8 mouse cellular contexts compared by ENCODE assay signal in genomic region chr10:80985241-80985969, GRCm38 (mm10). TPM values are rescaled to one million over a fixed set of nuclear protein-coding genes. Genes with fewer than 3 reads are reported as not detected.
DNase-seq lines count a peak whose midpoint lies in the region; ATAC-seq and TF ChIP-seq lines count a peak whose summit lies in the region.

No protein-coding gene starts in this region.

- peak overlapping the region; percentile 76 for H3K9ac ChIP-seq in heart, embryonic 13.5 days

- no peak for TF ChIP-seq POLR2A in spleen, adult 2 months (IDR thresholded peaks at IDR 0.05; ENCODE audit: low read depth, low read length)

- peak overlapping the region; percentile 79 for H3K4me2 ChIP-seq in heart, embryonic 13.5 days

- peak overlapping the region; percentile 78 for H3K4me3 ChIP-seq in spleen, adult 2 months (ENCODE audit: extremely low read depth, insufficient read depth, insufficient read length)
- H3K4me3 ChIP-seq in heart, embryonic 13.5 days: peak overlapping the region; percentile 46
- H3K4me3 ChIP-seq in midbrain, embryonic 10.5 days: peak overlapping the region; percentile 29

- no peaks in the 10 kb centered on the region for H3K9me3 ChIP-seq in heart, embryonic 13.5 days
- no peaks in the 10 kb centered on the region for H3K9me3 ChIP-seq in midbrain, embryonic 10.5 days (replicated peaks)

- H3K36me3 ChIP-seq in spleen, adult 2 months (ENCODE audit: control insufficient read depth, insufficient read depth, low read length): no peaks in the 10 kb centered on the region
- H3K36me3 ChIP-seq in heart, embryonic 13.5 days: no peaks in the 10 kb centered on the region
- no peaks in the 10 kb centered on the region for H3K36me3 ChIP-seq in midbrain, embryonic 10.5 days

- H3K27me3 ChIP-seq in spleen, adult 2 months (ENCODE audit: control insufficient read depth, insufficient read depth, low read length): no peaks in the 10 kb centered on the region
- peaks cover 41% of the 10 kb centered on the region for H3K27me3 ChIP-seq in heart, embryonic 13.5 days (replicated peaks)
- peaks cover 70% of the 10 kb centered on the region for H3K27me3 ChIP-seq in midbrain, embryonic 10.5 days (ENCODE audit: low read depth, poor library complexity, severe bottlenecking)

- no peak for TF ChIP-seq CTCF in spleen, adult 2 months (IDR thresholded peaks at IDR 0.05; ENCODE audit: extremely low read depth, insufficient read depth, insufficient read length, insufficient replicate concordance)

- H3K27ac ChIP-seq in spleen, adult 2 months (ENCODE audit: insufficient read depth, low read length): peak overlapping the region; percentile 70
- H3K27ac ChIP-seq in heart, embryonic 13.5 days (replicated peaks): no peak overlapping the region
- no peak overlapping the region for H3K27ac ChIP-seq in midbrain, embryonic 10.5 days (replicated peaks)

- peaks cover 27% of the 10 kb centered on the region; the same call in 1 of the 2 replicates for H3K4me1 ChIP-seq in spleen, adult 2 months (ENCODE audit: control insufficient read depth, insufficient read depth, insufficient read length)
- H3K4me1 ChIP-seq in heart, embryonic 13.5 days: peaks cover 24% of the 10 kb centered on the region
- H3K4me1 ChIP-seq in midbrain, embryonic 10.5 days: peaks cover 14% of the 10 kb centered on the region

- peak in 1 of 2 experiments; percentile 28 for DNase-seq in spleen, adult 2 months (ENCODE audit: low read depth in 1 of 2, low spot score in 2 of 2)
- DNase-seq in spleen, adult 12 weeks (ENCODE audit: low spot score): no peak
- DNase-seq in cerebellum, adult 8-10 months: peak; percentile 61
- peak; percentile 40 to 59 for DNase-seq in kidney, postnatal 4 days
- DNase-seq in midbrain, embryonic 10.5 days (ENCODE audit: low spot score): no peak
- peak; percentile 56 for DNase-seq in urinary bladder, postnatal 14 days (ENCODE audit: low spot score)
- no peak for DNase-seq in spleen, postnatal 10 days (ENCODE audit: low spot score in 2 of 2)

- no peak for ATAC-seq in heart, embryonic 13.5 days (ENCODE audit: extremely low read depth, insufficient number of reproducible peaks, low FRiP score, low TSS enrichment)

- 4% methylated on average over 37 of the region's 37 CpGs for WGBS in spleen, adult 2 months
- 10% methylated on average over 36 of the region's 37 CpGs for WGBS in heart, embryonic 13.5 days
- 11% methylated on average over 37 of the region's 37 CpGs for WGBS in midbrain, embryonic 10.5 days

RNA-seq across cellular contexts. Expression of gene Gng7, which starts 29.3 kb away (rescaled TPM):
- 0.75 and 0.91 TPM in 2 replicates for polyA plus RNA-seq in spleen, adult 2 months (2012; rRNA removed)
- polyA plus RNA-seq in heart, embryonic 13.5 days (2015; fragmentation: Nextera tagmentation; extraction: Ambion mirVana): 1.4 TPM in 2 replicates
- 6.0 and 8.4 TPM in 2 replicates for polyA plus RNA-seq in midbrain, embryonic 10.5 days (2016; fragmentation: Nextera tagmentation; extraction: Ambion mirVana)

RNA-seq across cellular contexts. Expression of gene Diras1, which starts 40.1 kb away (rescaled TPM):
- 0.04 TPM in 1 of 2 replicates, not detected in the other for polyA plus RNA-seq in spleen, adult 2 months (2012; rRNA removed)
- polyA plus RNA-seq in heart, embryonic 13.5 days (2015; fragmentation: Nextera tagmentation; extraction: Ambion mirVana): 0.06 and 0.07 TPM in 2 replicates
- 3.0 and 6.4 TPM in 2 replicates for polyA plus RNA-seq in midbrain, embryonic 10.5 days (2016; fragmentation: Nextera tagmentation; extraction: Ambion mirVana)

RNA-seq across cellular contexts. Expression of gene Slc39a3, which starts 51.8 kb away (rescaled TPM):
- polyA plus RNA-seq in spleen, adult 2 months (2012; rRNA removed): 22.3 and 26.0 TPM in 2 replicates
- 8.0 and 8.2 TPM in 2 replicates for polyA plus RNA-seq in heart, embryonic 13.5 days (2015; fragmentation: Nextera tagmentation; extraction: Ambion mirVana)
- 17.4 and 26.6 TPM in 2 replicates for polyA plus RNA-seq in midbrain, embryonic 10.5 days (2016; fragmentation: Nextera tagmentation; extraction: Ambion mirVana)

RNA-seq across cellular contexts. Expression of gene Gadd45b, which starts 55.5 kb away (rescaled TPM):
- polyA plus RNA-seq in spleen, adult 2 months (2012; rRNA removed): 35.7 and 46.8 TPM in 2 replicates
- polyA plus RNA-seq in heart, embryonic 13.5 days (2015; fragmentation: Nextera tagmentation; extraction: Ambion mirVana): 29.2 and 33.9 TPM in 2 replicates
- 6.1 and 9.2 TPM in 2 replicates for polyA plus RNA-seq in midbrain, embryonic 10.5 days (2016; fragmentation: Nextera tagmentation; extraction: Ambion mirVana)

Comparison
In these comparisons a context has a peak if more than half of its experiments do, and no peak if none do; other contexts are left out.
1. DNase-seq: peak in cerebellum, adult 8-10 months (single experiment), kidney, postnatal 4 days (2 of 2) and urinary bladder, postnatal 14 days (single experiment); none in spleen, adult 12 weeks (single experiment), midbrain, embryonic 10.5 days (single experiment) and spleen, postnatal 10 days (0 of 2).
2. Peak in every context shown above with its lines, with median percentiles within 50 percentile points of each other: H3K4me3 ChIP-seq.